Mouse (Mus musculus): Measurements from ENCODE around the gene Nnmt.

DNA sequence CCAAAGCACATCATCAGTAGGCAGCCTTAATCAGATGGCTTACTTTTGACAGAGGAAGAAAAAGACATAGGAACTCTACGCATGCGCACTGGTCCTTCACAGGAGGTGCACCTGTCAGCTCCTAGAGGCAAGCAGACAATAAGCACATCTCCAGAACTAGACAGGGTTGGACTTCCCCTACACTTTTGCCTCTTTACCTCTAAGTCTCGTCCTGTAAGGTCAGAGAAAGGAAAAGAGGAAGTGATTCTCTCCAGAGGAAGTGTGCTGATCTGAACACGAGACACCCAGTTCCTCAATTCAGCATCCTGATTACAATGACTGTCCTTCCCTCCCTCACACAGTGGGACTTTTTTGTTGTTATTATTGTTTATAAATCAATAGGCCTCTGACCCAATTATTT is 46.3 kb downstream of the Nnmt start:
- TF ChIP-seq CTCF (conservative IDR thresholded peaks at IDR 0.05; ENCODE audit: insufficient read depth, insufficient read length, low read depth, low read length): no peak
- no peak for TF ChIP-seq POLR2A (IDR thresholded peaks at IDR 0.05; ENCODE audit: low read depth, low read length)
